Mouse (Mus musculus) urinary bladder, adult 2 months (tissue): Measurements from ENCODE around the gene Prr29. TPM values are rescaled to one million over a fixed set of nuclear protein-coding genes. Genes with fewer than 3 reads are reported as not detected.
A peak's percentile ranks its signal among the peaks of the same experiment; 100 is the strongest.
"Not testable (repeated sequence)": the region's sequence is repeated elsewhere in the genome, so short reads cannot be mapped to it uniquely, and the experiment has no call there.

Source experiments
- DNase-seq: peaks from one replicate; pipeline ENCODE4 v3.0.0; 2022; ENCODE audit warnings: low spot score
- polyA plus RNA-seq: library from polyadenylated mRNA; depleted of rRNA; stranded (reverse); fragments of >200 nt; gene quantifications from 2 replicates; pipeline ENCODE4 v1.2.3, GENCODE M21; 2012

The Prr29 gene
- polyA plus RNA-seq, 1 experiment = 0.33 TPM

- no peak for DNase-seq
These were observed 11.1 kb upstream of the Prr29 start for GRCm38 (mm10) chr11:106354181-106354580.

- no peak for DNase-seq
These were observed 9.7 kb upstream of the Prr29 start for GRCm38 (mm10) chr11:106355382-106356128.

- no peak for DNase-seq
These were observed 5.9 kb upstream of the Prr29 start for GRCm38 (mm10) chr11:106359350-106359749.

GRCm38 (mm10) chr11:106364712-106365111 lies 560 bp upstream of the Prr29 start:
- DNase-seq = no peak

GRCm38 (mm10) chr11:106366316-106366715 lies 1.0 kb downstream of the Prr29 start:
- peak; percentile 52 for DNase-seq

- DNase-seq = no peak
These were observed 8.7 kb downstream of the Prr29 start for GRCm38 (mm10) chr11:106373998-106374397.

GRCm38 (mm10) chr11:106374559-106374958 lies 9.3 kb downstream of the Prr29 start:
- DNase-seq = no peak

GRCm38 (mm10) chr11:106374979-106375378 lies 9.7 kb downstream of the Prr29 start:
- DNase-seq = no peak

- no peak for DNase-seq
These were observed 15.7 kb downstream of the Prr29 start for GRCm38 (mm10) chr11:106381011-106381410.

- DNase-seq = no peak
These were observed 16.6 kb downstream of the Prr29 start for GRCm38 (mm10) chr11:106381883-106382282.

- DNase-seq = no peak
These were observed 17.2 kb downstream of the Prr29 start for GRCm38 (mm10) chr11:106382424-106382823.

- DNase-seq = no peak
These were observed 17.9 kb downstream of the Prr29 start for GRCm38 (mm10) chr11:106383051-106383790.

GRCm38 (mm10) chr11:106386409-106386808 lies 21.1 kb downstream of the Prr29 start:
- no peak for DNase-seq

- no peak for DNase-seq
These were observed 21.7 kb downstream of the Prr29 start for GRCm38 (mm10) chr11:106387020-106387419.

GRCm38 (mm10) chr11:106387791-106388216 lies 22.5 kb downstream of the Prr29 start, which contains the start of gene Icam2:
Icam2 (minus strand) TSS chr11:106388075.
- no peak for DNase-seq

- DNase-seq = no peak
These were observed 24.3 kb downstream of the Prr29 start for GRCm38 (mm10) chr11:106389611-106390010.

GRCm38 (mm10) chr11:106390757-106391156 lies 25.5 kb downstream of the Prr29 start:
- no peak for DNase-seq

- no peak for DNase-seq
These were observed 26.4 kb downstream of the Prr29 start for GRCm38 (mm10) chr11:106391546-106392188.

GRCm38 (mm10) chr11:106392597-106393330 lies 27.5 kb downstream of the Prr29 start:
- DNase-seq = no peak

GRCm38 (mm10) chr11:106393331-106393616 lies 28.0 kb downstream of the Prr29 start:
- no peak for DNase-seq

GRCm38 (mm10) chr11:106394055-106394454 lies 28.8 kb downstream of the Prr29 start:
- DNase-seq = not testable (repeated sequence)

GRCm38 (mm10) chr11:106397656-106398055 lies 32.4 kb downstream of the Prr29 start:
- no peak for DNase-seq
